Mouse (Mus musculus) testis, adult 2 months (tissue): Measurements from ENCODE around the gene Lmtk2.

Source experiments
- CTCF ChIP-seq: fragments of 200-500 bp; IDR thresholded peaks from 2 replicates; pipeline ENCODE4 v1.5.1; 2012; ENCODE audit warnings: low read depth, mild to moderate bottlenecking, inconsistent platforms, low read length, moderate library complexity; ENCODE audit not compliant: control insufficient read depth, insufficient read depth, insufficient replicate concordance
- POLR2A ChIP-seq: fragments of 200-500 bp; IDR thresholded peaks from 2 replicates; pipeline ENCODE4 v1.6.1; 2012; ENCODE audit warnings: low read depth, mild to moderate bottlenecking, inconsistent platforms, low read length, moderate library complexity; ENCODE audit not compliant: control insufficient read depth

DNA sequence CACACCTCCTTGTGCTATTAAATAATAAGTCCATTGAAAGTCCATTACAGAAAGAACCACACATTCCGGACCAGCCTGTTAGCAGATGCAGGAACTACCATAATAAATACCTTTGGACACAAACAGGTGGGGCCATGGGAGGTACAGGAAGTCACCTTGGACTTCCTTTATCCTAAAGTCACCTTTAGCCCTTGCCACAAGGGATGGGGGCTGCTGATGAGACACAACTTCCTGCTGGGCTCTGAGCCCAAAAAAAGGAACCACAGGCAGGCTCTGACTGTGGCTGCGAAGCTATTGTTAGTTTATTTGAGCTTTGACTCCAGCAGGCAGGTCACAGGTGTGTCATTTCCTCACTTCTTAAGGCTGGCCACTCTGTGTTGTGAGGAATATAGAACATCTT is 13.7 kb upstream of the Lmtk2 start:
- TF ChIP-seq CTCF (no peak), POLR2A (no peak)
